Mouse (Mus musculus): ENCODE data around the gene Wdr6. TPM values are rescaled to one million over a fixed set of nuclear protein-coding genes. Genes with fewer than 3 reads are reported as not detected.
A peak's percentile ranks its signal among the peaks of the same experiment; 100 is the strongest.

Wdr6 gene
- polyA plus RNA-seq, 1 experiment from 2014 or later: 11.4 TPM

MicroRNA genes within 50 kb of the gene (microRNA counts, 519-probe panel; counts per million panel counts)
- 3,312 counts per million, percentile 66 among the panel's probes with 10 or more counts for microRNA mmu-miR-191
- 3,361 counts per million, percentile 68 among the panel's probes with 10 or more counts for microRNA mmu-miR-425

Small RNA genes within 50 kb of the gene (microRNA-seq; reads per million reads assigned to microRNA genes)
- gene Gm24083 (not detected), gene Mir191 (not detected), gene Mir425 (5,138 reads per million, percentile 88 among the genes with 10 or more reads in this experiment)

Other genes with a start within 250 kb of the Wdr6 start
- gene Gpx1, start 239.8 kb downstream of the Wdr6 start, polyA plus RNA-seq (2015; fragmentation: Nextera tagmentation; extraction: Ambion mirVana): 6,133 and 6,280 TPM in 2 replicates
- 65.1 and 76.5 TPM in 2 replicates for gene Usp4, start 230.9 kb downstream of the Wdr6 start, polyA plus RNA-seq (2015; fragmentation: Nextera tagmentation; extraction: Ambion mirVana)
- 0.41 and 0.86 TPM in 2 replicates for gene 1700102P08Rik, start 185.9 kb downstream of the Wdr6 start, polyA plus RNA-seq (2015; fragmentation: Nextera tagmentation; extraction: Ambion mirVana)
- 0.03 and 0.17 TPM in 2 replicates for gene Ccdc36, start 150.3 kb downstream of the Wdr6 start, polyA plus RNA-seq (2015; fragmentation: Nextera tagmentation; extraction: Ambion mirVana)
- gene BC048562, start 142.3 kb downstream of the Wdr6 start, polyA plus RNA-seq (2015; fragmentation: Nextera tagmentation; extraction: Ambion mirVana): not detected in 2 replicates
- gene Ccdc71, start 118.2 kb downstream of the Wdr6 start, polyA plus RNA-seq (2015; fragmentation: Nextera tagmentation; extraction: Ambion mirVana): 18.7 and 19.4 TPM in 2 replicates
- 12.5 and 15.9 TPM in 2 replicates for gene Klhdc8b, start 117.2 kb downstream of the Wdr6 start, polyA plus RNA-seq (2015; fragmentation: Nextera tagmentation; extraction: Ambion mirVana)
- gene Lamb2, start 99.0 kb downstream of the Wdr6 start, polyA plus RNA-seq (2015; fragmentation: Nextera tagmentation; extraction: Ambion mirVana): 8.5 and 9.0 TPM in 2 replicates
- gene Usp19, start 88.1 kb downstream of the Wdr6 start, polyA plus RNA-seq (2015; fragmentation: Nextera tagmentation; extraction: Ambion mirVana): 26.1 and 31.1 TPM in 2 replicates
- gene Qars, start 71.0 kb downstream of the Wdr6 start, polyA plus RNA-seq (2015; fragmentation: Nextera tagmentation; extraction: Ambion mirVana): 52.6 and 61.9 TPM in 2 replicates
- 43.0 and 43.5 TPM in 2 replicates for gene Qrich1, start 61.9 kb downstream of the Wdr6 start, polyA plus RNA-seq (2015; fragmentation: Nextera tagmentation; extraction: Ambion mirVana)
- 91.3 and 93.7 TPM in 2 replicates for gene Impdh2, start 18.5 kb downstream of the Wdr6 start, polyA plus RNA-seq (2015; fragmentation: Nextera tagmentation; extraction: Ambion mirVana)
- gene Ndufaf3, start 11.3 kb downstream of the Wdr6 start, polyA plus RNA-seq (2015; fragmentation: Nextera tagmentation; extraction: Ambion mirVana): 25.6 and 26.2 TPM in 2 replicates
- gene Dalrd3, start 8.9 kb downstream of the Wdr6 start, polyA plus RNA-seq (2015; fragmentation: Nextera tagmentation; extraction: Ambion mirVana): 29.2 and 34.2 TPM in 2 replicates
- gene P4htm, start 18.9 kb upstream of the Wdr6 start, polyA plus RNA-seq (2015; fragmentation: Nextera tagmentation; extraction: Ambion mirVana): 0.36 and 0.41 TPM in 2 replicates
- 29.7 and 32.3 TPM in 2 replicates for gene Arih2, start 70.6 kb upstream of the Wdr6 start, polyA plus RNA-seq (2015; fragmentation: Nextera tagmentation; extraction: Ambion mirVana)
- 25.4 and 26.8 TPM in 2 replicates for gene Slc25a20, start 83.3 kb upstream of the Wdr6 start, polyA plus RNA-seq (2015; fragmentation: Nextera tagmentation; extraction: Ambion mirVana)
- gene Prkar2a, start 110.6 kb upstream of the Wdr6 start, polyA plus RNA-seq (2015; fragmentation: Nextera tagmentation; extraction: Ambion mirVana): 9.5 and 10.3 TPM in 2 replicates
- 11.6 and 12.9 TPM in 2 replicates for gene Ip6k2, start 205.1 kb upstream of the Wdr6 start, polyA plus RNA-seq (2015; fragmentation: Nextera tagmentation; extraction: Ambion mirVana)
- gene Nckipsd, start 229.6 kb upstream of the Wdr6 start, polyA plus RNA-seq (2015; fragmentation: Nextera tagmentation; extraction: Ambion mirVana): 3.9 and 9.1 TPM in 2 replicates
- 0.15 and 0.16 TPM in 2 replicates for gene Celsr3, start 247.6 kb upstream of the Wdr6 start, polyA plus RNA-seq (2015; fragmentation: Nextera tagmentation; extraction: Ambion mirVana)